Mouse (Mus musculus) spleen, adult 2 months (tissue): Measurements from ENCODE around the gene Thoc2.

Experiments used
- CTCF ChIP-seq: fragments of 200-500 bp; IDR thresholded peaks from 2 replicates; pipeline ENCODE4 v1.5.1; 2011; ENCODE audit warnings: mild to moderate bottlenecking, inconsistent platforms; ENCODE audit not compliant: insufficient read depth, insufficient read length, insufficient replicate concordance; ENCODE audit errors: extremely low read depth
- POLR2A ChIP-seq: fragments of 200-500 bp; IDR thresholded peaks from 2 replicates; pipeline ENCODE4 v1.6.1; 2011; ENCODE audit warnings: low read depth, low read length, inconsistent platforms

DNA sequence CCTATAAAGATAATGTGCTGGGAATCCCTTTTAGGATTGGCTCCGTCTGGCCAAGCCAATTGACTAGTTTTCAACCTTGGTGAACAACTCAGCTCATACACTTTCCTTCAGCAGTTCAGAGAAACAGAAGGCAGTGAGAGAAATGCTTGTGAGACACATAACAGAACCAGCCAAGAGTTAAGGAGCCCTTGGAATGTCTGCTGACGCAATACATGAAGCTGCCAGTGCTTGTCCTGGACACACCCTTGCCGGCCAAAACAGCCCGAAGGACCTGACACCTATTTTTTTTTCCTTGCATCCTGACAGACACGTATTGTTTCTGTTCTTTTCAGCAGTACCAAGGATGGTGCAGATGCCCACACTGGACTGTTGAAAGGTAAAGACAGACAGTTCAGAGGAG lies 4.2 kb upstream of the Thoc2 start:
- TF ChIP-seq POLR2A, result no peak
- TF ChIP-seq CTCF, result no peak
